Mouse (Mus musculus) embryonic facial prominence, embryonic 14.5 days (tissue): ENCODE data around the gene Tfip11. TPM values are rescaled to one million over a fixed set of nuclear protein-coding genes. Genes with fewer than 3 reads are reported as not detected.

Experiments
- ATAC-seq: fragments of 200-750 bp; cut with Nextera tagmentation; 2 replicates; pipeline ENCODE4 v1.8.0; 2017; ENCODE audit warnings: low read depth, moderate number of reproducible peaks, moderate TSS enrichment
- DNase-seq: peaks from one replicate; pipeline ENCODE4 v3.0.0-alpha.2; 2015; ENCODE audit warnings: low spot score
- H3K27ac ChIP-seq: fragments of 300-500 bp; sonication (generic); replicated peaks from 2 replicates; pipeline ENCODE4 v1.5.1; 2014; ENCODE audit warnings: low read depth, mild to moderate bottlenecking, low read length, moderate library complexity
- H3K27me3 ChIP-seq: fragments of 300-500 bp; sonication (generic); replicated peaks from 2 replicates; pipeline ENCODE4 v1.6.1; 2014; ENCODE audit warnings: low read length; ENCODE audit not compliant: control insufficient read depth, insufficient read depth
- H3K36me3 ChIP-seq: fragments of 300-500 bp; sonication (generic); 2 replicates; pipeline ENCODE4 v1.6.1; 2014; ENCODE audit warnings: low read length, mixed read lengths; ENCODE audit not compliant: control insufficient read depth, insufficient read depth
- H3K4me1 ChIP-seq: fragments of 300-500 bp; sonication (generic); 2 replicates; pipeline ENCODE4 v1.6.1; 2014; ENCODE audit warnings: antibody characterized with exemption, low read length; ENCODE audit not compliant: control insufficient read depth, insufficient read depth
- H3K4me2 ChIP-seq: fragments of 300-500 bp; sonication (generic); 2 replicates; pipeline ENCODE4 v1.6.1; 2014; ENCODE audit warnings: low read depth, mild to moderate bottlenecking, low read length, moderate library complexity, mixed read lengths
- H3K4me3 ChIP-seq: fragments of 300-500 bp; sonication (generic); 2 replicates; pipeline ENCODE4 v1.5.1; 2014; ENCODE audit warnings: low read depth, mild to moderate bottlenecking, low read length
- H3K9ac ChIP-seq: fragments of 300-500 bp; sonication (generic); 2 replicates; pipeline ENCODE4 v1.6.1; 2014; ENCODE audit warnings: low read depth, mild to moderate bottlenecking, low read length, moderate library complexity, mixed read lengths
- H3K9me3 ChIP-seq: fragments of 300-500 bp; sonication (generic); 2 replicates; pipeline ENCODE4 v1.6.1; 2016; ENCODE audit warnings: low read length; ENCODE audit not compliant: control insufficient read depth
- WGBS: fragments of 180-500 bp; shearing (Covaris S2); extraction: QIAGEN DNeasy Blood & Tissue Kit; methylation state at CpG from one replicate; pipeline ENCODE4 v1.1.7; 2014; 5-methylcytosine and 5-hydroxymethylcytosine counted together
- polyA plus RNA-seq: library from polyadenylated mRNA; unstranded; fragments of >200 nt; fragmentation: Nextera tagmentation; extraction: Ambion mirVana; gene quantifications from 2 replicates; pipeline ENCODE4 v1.2.1, GENCODE M21; 2014

The Tfip11 gene
- polyA plus RNA-seq, 1 experiment from 2014 or later, result 23.1 TPM

- Histone ChIP-seq H3K4me2 (no peak overlapping the region), H3K9me3 (no peaks in the 10 kb centered on the region), H3K9ac (no peak overlapping the region), H3K4me1 (peaks cover 6% of the 10 kb centered on the region; the same call in 1 of the 2 replicates), H3K27me3 (no peaks in the 10 kb centered on the region), H3K27ac (no peak overlapping the region), H3K4me3 (no peak overlapping the region), H3K36me3 (no peaks in the 10 kb centered on the region)
- 46% methylated on average over 8 of the region's 8 CpGs for WGBS
- no peak for ATAC-seq
- no peak for DNase-seq
Observed at GRCm38 (mm10) chr5:112295162-112295561, 31.0 kb upstream of the Tfip11 start.

DNA sequence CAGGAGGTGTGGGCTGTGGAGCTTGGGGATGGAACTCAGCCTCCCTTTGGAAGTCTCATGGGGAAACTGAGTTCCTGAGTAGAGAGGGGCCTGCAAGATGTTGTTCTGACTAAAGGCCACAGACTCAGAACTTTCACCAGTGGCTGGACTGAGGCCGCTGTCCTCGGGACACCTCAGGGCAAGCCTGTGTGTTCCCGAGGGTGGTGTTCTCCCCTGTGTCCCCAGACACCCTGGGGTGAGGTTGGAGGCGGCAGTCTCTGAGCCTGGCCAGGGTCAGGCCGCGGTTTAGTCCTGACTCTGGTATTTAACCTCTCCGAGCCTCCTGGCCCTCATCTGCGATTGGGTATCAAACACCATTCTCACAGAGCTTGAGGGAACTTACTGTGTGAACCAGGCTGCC is 30.6 kb upstream of the Tfip11 start:
- Histone ChIP-seq H3K27me3 (no peaks in the 10 kb centered on the region), H3K4me3 (no peak overlapping the region), H3K4me1 (peaks cover 6% of the 10 kb centered on the region; the same call in 1 of the 2 replicates), H3K27ac (no peak overlapping the region), H3K36me3 (no peaks in the 10 kb centered on the region), H3K9ac (no peak overlapping the region), H3K9me3 (no peaks in the 10 kb centered on the region), H3K4me2 (no peak overlapping the region)
- WGBS, result 63% methylated on average over 8 of the region's 8 CpGs
- no peak for DNase-seq
- no peak for ATAC-seq

DNA sequence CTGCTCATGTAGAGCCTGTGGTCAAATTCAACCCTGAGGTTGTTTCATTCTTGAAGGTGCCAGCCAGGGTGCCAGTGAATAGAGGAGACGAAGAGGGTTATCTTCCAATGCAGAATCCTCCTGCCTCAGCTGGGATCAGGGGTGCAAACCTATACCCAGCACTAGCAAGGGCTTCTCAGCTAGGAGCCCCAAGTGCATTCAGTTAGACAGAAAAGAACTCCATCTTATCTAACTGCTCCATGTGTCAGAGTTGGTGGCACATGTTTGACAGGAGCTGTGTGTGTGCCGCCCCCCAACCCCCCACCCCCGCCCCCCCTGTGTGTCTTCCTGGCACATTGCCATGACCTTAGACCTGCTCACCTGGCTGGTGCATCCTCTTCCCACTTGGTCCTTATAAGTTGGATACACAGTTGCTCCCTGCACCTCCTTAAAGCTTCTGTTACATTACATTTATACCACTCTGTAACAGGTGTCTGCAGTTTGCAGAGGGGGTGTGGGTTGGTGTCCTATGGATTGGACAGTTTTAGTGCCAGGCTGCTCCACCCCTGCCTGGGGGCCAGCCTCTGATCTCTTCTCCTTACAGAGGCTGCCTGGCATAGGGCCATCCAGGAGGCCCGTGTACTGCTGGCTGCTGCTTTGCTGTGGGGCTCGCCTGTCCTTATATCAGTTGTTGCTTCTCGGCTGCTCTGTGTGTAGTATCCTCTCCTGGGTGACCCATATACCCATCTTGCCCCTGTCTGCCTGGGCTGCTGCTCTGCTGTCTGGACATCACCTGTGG is 29.6 kb upstream of the Tfip11 start:
- Histone ChIP-seq H3K4me1 (peaks cover 6% of the 10 kb centered on the region; the same call in 1 of the 2 replicates), H3K9ac (no peak overlapping the region), H3K4me3 (no peak overlapping the region), H3K4me2 (no peak overlapping the region), H3K27ac (no peak overlapping the region), H3K36me3 (no peaks in the 10 kb centered on the region), H3K9me3 (no peaks in the 10 kb centered on the region), H3K27me3 (no peaks in the 10 kb centered on the region)
- ATAC-seq, result no peak
- no peak for DNase-seq
- WGBS, result 74% methylated on average over 5 of the region's 6 CpGs

DNA sequence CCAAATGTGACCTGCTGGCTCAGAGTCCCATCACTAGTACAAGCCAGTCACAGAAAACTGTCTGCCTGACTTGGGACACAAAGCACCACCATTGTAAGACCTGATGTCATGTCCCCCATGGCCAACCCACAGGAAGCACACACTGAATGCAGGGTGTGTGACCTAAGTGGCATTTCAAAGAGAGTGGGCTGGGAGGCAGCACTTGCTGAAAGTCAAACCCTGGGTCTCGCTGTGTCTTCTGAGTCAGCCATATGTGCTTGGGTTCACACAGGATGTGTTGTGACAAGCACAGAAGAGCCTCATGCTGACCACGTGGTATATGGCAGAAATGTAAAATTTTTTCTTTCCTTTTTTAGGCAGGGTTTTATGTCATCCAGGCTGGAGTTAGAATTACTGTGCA is 28.9 kb upstream of the Tfip11 start:
- Histone ChIP-seq H3K27ac (no peak overlapping the region), H3K4me2 (no peak overlapping the region), H3K36me3 (no peaks in the 10 kb centered on the region), H3K9ac (no peak overlapping the region), H3K9me3 (no peaks in the 10 kb centered on the region), H3K27me3 (no peaks in the 10 kb centered on the region), H3K4me1 (peaks cover 6% of the 10 kb centered on the region; the same call in 1 of the 2 replicates), H3K4me3 (no peak overlapping the region)
- no peak for ATAC-seq
- DNase-seq, result no peak
- WGBS, result 70% methylated on average over 2 of the region's 2 CpGs

GRCm38 (mm10) chr5:112298226-112298988 is 27.8 kb upstream of the Tfip11 start:
- no peak overlapping the region for H3K9ac ChIP-seq
- ATAC-seq, result no peak
- no peak overlapping the region for H3K27ac ChIP-seq
- WGBS, result 85% methylated on average over 12 of the region's 12 CpGs
- H3K36me3 ChIP-seq, result no peaks in the 10 kb centered on the region
- H3K4me2 ChIP-seq, result no peak overlapping the region
- no peaks in the 10 kb centered on the region for H3K9me3 ChIP-seq
- no peaks in the 10 kb centered on the region for H3K27me3 ChIP-seq
- peaks cover 6% of the 10 kb centered on the region; the same call in 1 of the 2 replicates for H3K4me1 ChIP-seq
- DNase-seq, result no peak
- H3K4me3 ChIP-seq, result no peak overlapping the region

DNA sequence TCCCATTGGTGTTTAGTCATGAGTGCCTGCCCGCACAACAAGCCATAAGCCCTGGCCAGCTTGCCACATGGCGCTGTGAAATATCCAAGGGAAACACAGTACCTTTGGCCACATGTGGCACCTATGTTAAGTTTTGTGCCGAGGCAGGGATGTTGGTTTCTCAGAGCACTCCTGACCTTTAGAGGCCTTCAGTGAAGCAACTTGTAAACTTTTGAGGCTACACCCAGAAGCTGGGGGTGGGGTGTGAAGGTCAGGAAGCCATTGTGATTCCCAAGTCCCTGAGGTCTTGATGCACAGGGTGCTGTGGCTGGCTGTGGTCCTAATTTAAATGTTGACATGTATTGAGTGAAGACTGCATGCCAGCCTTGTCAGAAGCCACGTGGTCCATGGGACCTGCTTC is 26.8 kb upstream of the Tfip11 start:
- no peak overlapping the region for H3K4me2 ChIP-seq
- H3K9me3 ChIP-seq, result no peaks in the 10 kb centered on the region
- no peaks in the 10 kb centered on the region for H3K27me3 ChIP-seq
- H3K27ac ChIP-seq, result no peak overlapping the region
- H3K4me3 ChIP-seq, result no peak overlapping the region
- DNase-seq (no peak), ATAC-seq (no peak)
- WGBS, result 77% methylated on average over 4 of the region's 4 CpGs
- H3K36me3 ChIP-seq, result no peaks in the 10 kb centered on the region
- H3K4me1 ChIP-seq, result peaks cover 5% of the 10 kb centered on the region; the same call in 1 of the 2 replicates
- H3K9ac ChIP-seq, result no peak overlapping the region

DNA sequence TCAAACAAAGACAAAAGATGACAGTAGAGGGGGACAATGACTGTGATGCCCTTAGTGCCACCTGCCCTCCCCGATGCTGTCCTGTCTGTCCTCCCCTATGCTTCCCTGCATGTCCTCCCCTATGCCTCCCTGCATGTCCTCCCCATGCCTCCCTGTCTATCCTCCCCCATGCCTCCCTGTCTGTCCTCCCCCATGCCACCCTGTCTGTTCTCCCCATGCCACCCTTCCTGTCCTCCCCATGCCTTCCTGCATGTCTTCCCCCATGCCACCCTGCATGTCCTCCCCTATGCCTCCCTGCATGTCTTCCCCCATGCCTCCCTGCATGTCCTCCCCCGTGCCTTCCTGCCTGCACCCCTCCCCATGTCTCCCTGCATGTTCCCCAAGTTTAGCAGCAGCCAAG is 26.0 kb upstream of the Tfip11 start:
- Histone ChIP-seq H3K9me3 (no peaks in the 10 kb centered on the region), H3K27ac (no peak overlapping the region), H3K36me3 (no peaks in the 10 kb centered on the region)

GRCm38 (mm10) chr5:112300721-112301308 is 25.3 kb upstream of the Tfip11 start:
- H3K36me3 ChIP-seq, result 0 out of 2 replicates have a peak, but pooled peaks cover under 1% of the 10 kb centered on the region
- WGBS, result 88% methylated on average over 6 of the region's 6 CpGs
- H3K27me3 ChIP-seq, result no peaks in the 10 kb centered on the region
- no peaks in the 10 kb centered on the region for H3K9me3 ChIP-seq
- no peak overlapping the region for H3K4me2 ChIP-seq
- ATAC-seq, result no peak
- no peak overlapping the region for H3K4me3 ChIP-seq
- H3K4me1 ChIP-seq, result no peaks in the 10 kb centered on the region
- DNase-seq, result no peak
- H3K9ac ChIP-seq, result no peak overlapping the region
- H3K27ac ChIP-seq, result no peak overlapping the region

More for the DNA sequence above, 26.0 kb upstream of the Tfip11 start:
- DNase-seq, result no peak
- H3K4me2 ChIP-seq, result no peak overlapping the region
- no peak overlapping the region for H3K4me3 ChIP-seq
- ATAC-seq, result no peak
- no peaks in the 10 kb centered on the region for H3K27me3 ChIP-seq
- no peak overlapping the region for H3K9ac ChIP-seq
- WGBS, result 80% methylated on average over 2 of the region's 2 CpGs
- no peaks in the 10 kb centered on the region for H3K4me1 ChIP-seq
